Mouse (Mus musculus) liver, embryonic 14.5 days (tissue): ENCODE data around the gene Cacng4. TPM values are rescaled to one million over a fixed set of nuclear protein-coding genes. Genes with fewer than 3 reads are reported as not detected.

ENCODE experiments used
- ATAC-seq: fragments of 200-750 bp; cut with Nextera tagmentation; 2 replicates; pipeline ENCODE4 v1.8.0; 2017; ENCODE audit warnings: moderate number of reproducible peaks, mild to moderate bottlenecking, moderate library complexity; ENCODE audit not compliant: insufficient read depth
- DNase-seq, 3 experiments: peaks; one replicate each; pipeline ENCODE4 v3.0.0-alpha.2; 2012 to 2013; ENCODE audit warnings: low read depth in 3 of 3, low spot score in 3 of 3
- H3K27ac ChIP-seq: fragments of 300-500 bp; sonication (generic); 2 replicates; pipeline ENCODE4 v1.5.1; 2014; ENCODE audit warnings: moderate library complexity, mild to moderate bottlenecking, control low read depth, inconsistent platforms
- H3K27me3 ChIP-seq: fragments of 300-500 bp; sonication (generic); 2 replicates; pipeline ENCODE4 v1.6.1; 2014; ENCODE audit warnings: mild to moderate bottlenecking, low read length, moderate library complexity; ENCODE audit not compliant: control insufficient read depth, insufficient read depth
- H3K36me3 ChIP-seq: fragments of 300-500 bp; sonication (generic); replicated peaks from 2 replicates; pipeline ENCODE4 v1.6.1; 2014; ENCODE audit warnings: low read depth; ENCODE audit not compliant: control insufficient read depth, insufficient read depth
- H3K4me1 ChIP-seq, 2 experiments: fragments of 200-500 bp in 1 of 2; fragments of 300-500 bp in 1 of 2; sonication (generic) in 1 of 2; replicated peaks; 2 replicates each; pipeline ENCODE4 v1.6.1; 2012 to 2014; ENCODE audit warnings: antibody characterized with exemption in 1 of 2, inconsistent platforms in 1 of 2, low read length in 1 of 2; ENCODE audit not compliant: control insufficient read depth in 2 of 2, insufficient read depth in 2 of 2
- H3K4me2 ChIP-seq: fragments of 300-500 bp; sonication (generic); 2 replicates; pipeline ENCODE4 v1.6.1; 2014; ENCODE audit warnings: low read depth, mild to moderate bottlenecking, control low read depth, moderate library complexity
- H3K4me3 ChIP-seq, 2 experiments: fragments of 200-500 bp in 1 of 2; fragments of 300-500 bp in 1 of 2; sonication (generic) in 1 of 2; 2 replicates each; pipeline ENCODE4 v1.5.1; 2012 to 2014; ENCODE audit warnings: low read depth in 2 of 2, low read length in 2 of 2, mild to moderate bottlenecking in 2 of 2, control low read depth in 1 of 2, inconsistent platforms in 1 of 2, moderate library complexity in 1 of 2; ENCODE audit not compliant: insufficient read depth in 1 of 2
- H3K9ac ChIP-seq: fragments of 300-500 bp; sonication (generic); replicated peaks from 2 replicates; pipeline ENCODE4 v1.6.1; 2014; ENCODE audit warnings: mild to moderate bottlenecking, control low read depth, moderate library complexity
- H3K9me3 ChIP-seq: fragments of 300-500 bp; sonication (generic); 2 replicates; pipeline ENCODE4 v1.6.1; 2016; ENCODE audit warnings: low read length, mixed read lengths; ENCODE audit not compliant: control insufficient read depth
- CTCF ChIP-seq: IDR thresholded peaks from 2 replicates; pipeline ENCODE4 v1.5.1; 2016; ENCODE audit warnings: antibody characterized with exemption, low read depth, control low read depth
- EP300 ChIP-seq: IDR thresholded peaks from 2 replicates; pipeline ENCODE4 v1.6.1; 2016; ENCODE audit warnings: antibody characterized with exemption, low read depth
- WGBS: fragments of 180-500 bp; shearing (Covaris S2); extraction: QIAGEN DNeasy Blood & Tissue Kit; methylation state at CpG from one replicate; pipeline ENCODE4 v1.1.7; 2014; ENCODE audit not compliant: insufficient replicate concordance; 5-methylcytosine and 5-hydroxymethylcytosine counted together
- polyA plus RNA-seq, 2 experiments: library from polyadenylated mRNA; depleted of rRNA in 1 of 2; stranded (reverse) in 1 of 2; unstranded in 1 of 2; fragments of >200 nt; fragmentation: Nextera tagmentation in 1 of 2; extraction: Ambion mirVana in 1 of 2; gene quantifications; 2 replicates each; pipeline versions ENCODE4 v1.2.1 to v1.2.3; 2012 to 2014

Cacng4 gene
- polyA plus RNA-seq, 2 experiments, result 0.09 to 0.15 TPM

GRCm38 (mm10) chr11:107796346-107796745 lies 2.0 kb upstream of the Cacng4 start:
- Histone ChIP-seq H3K4me3 (no peak overlapping the region), H3K9ac (no peak overlapping the region), H3K27me3 (peaks cover 51% of the 10 kb centered on the region), H3K36me3 (no peaks in the 10 kb centered on the region), H3K4me1 (no peaks in the 10 kb centered on the region), H3K27ac (no peak overlapping the region), H3K4me2 (no peak overlapping the region), H3K9me3 (no peaks in the 10 kb centered on the region)
- no peak for TF ChIP-seq EP300
- no peak for TF ChIP-seq CTCF
- no peak for ATAC-seq
- no peak for DNase-seq
- 13% methylated on average over 7 of the region's 7 CpGs for WGBS

- no peaks in the 10 kb centered on the region for H3K4me1 ChIP-seq
- H3K4me3 ChIP-seq, result no peak overlapping the region
- no peak overlapping the region for H3K27ac ChIP-seq
- no peak overlapping the region for H3K4me2 ChIP-seq
- ATAC-seq, result no peak
- 5% methylated on average over 9 of the region's 9 CpGs for WGBS
- TF ChIP-seq EP300 (no peak), CTCF (no peak)
- H3K9ac ChIP-seq, result no peak overlapping the region
- no peaks in the 10 kb centered on the region for H3K9me3 ChIP-seq
- H3K36me3 ChIP-seq, result no peaks in the 10 kb centered on the region
- peaks cover 51% of the 10 kb centered on the region for H3K27me3 ChIP-seq
- DNase-seq, result no peak
These were observed 1.2 kb upstream of the Cacng4 start for GRCm38 (mm10) chr11:107795384-107796035.

- Histone ChIP-seq H3K36me3 (no peaks in the 10 kb centered on the region), H3K4me3 (peak overlapping the region in 1 of 2 experiments; percentile 27; a peak in 3 of 4 replicates), H3K9me3 (no peaks in the 10 kb centered on the region), H3K27me3 (peaks cover 51% of the 10 kb centered on the region), H3K9ac (no peak overlapping the region), H3K27ac (no peak overlapping the region), H3K4me1 (no peaks in the 10 kb centered on the region), H3K4me2 (peak overlapping the region; percentile 37)
- TF ChIP-seq EP300 (no peak), CTCF (no peak)
- under 1% methylated on average over 35 of the region's 41 CpGs for WGBS
- ATAC-seq, result no peak
- no peak for DNase-seq
These were observed 259 bp downstream of the Cacng4 start for GRCm38 (mm10) chr11:107794103-107794493.

- H3K36me3 ChIP-seq, result no peaks in the 10 kb centered on the region
- peaks cover 51% of the 10 kb centered on the region for H3K27me3 ChIP-seq
- ATAC-seq, result no peak
- no peak overlapping the region for H3K9ac ChIP-seq
- 2% methylated on average over 61 of the region's 64 CpGs for WGBS
- DNase-seq, result no peak
- H3K9me3 ChIP-seq, result no peaks in the 10 kb centered on the region
- H3K4me2 ChIP-seq, result peak overlapping the region; percentile 37
- TF ChIP-seq EP300 (no peak), CTCF (no peak)
- H3K4me3 ChIP-seq, result peak overlapping the region in 1 of 2 experiments; percentile 27; a peak in 2 of 4 replicates
- no peaks in the 10 kb centered on the region for H3K4me1 ChIP-seq
- no peak overlapping the region for H3K27ac ChIP-seq
These were observed 906 bp downstream of the Cacng4 start for GRCm38 (mm10) chr11:107793200-107794102.

GRCm38 (mm10) chr11:107792136-107792535 lies 2.2 kb downstream of the Cacng4 start:
- ATAC-seq, result no peak
- H3K27ac ChIP-seq, result no peak overlapping the region
- WGBS, result 29% methylated on average over 9 of the region's 9 CpGs

More at GRCm38 (mm10) chr11:107792136-107792535, 2.2 kb downstream of the Cacng4 start:
- Histone ChIP-seq H3K9me3 (no peaks in the 10 kb centered on the region), H3K9ac (no peak overlapping the region), H3K4me2 (no peak overlapping the region), H3K4me3 (no peak overlapping the region), H3K36me3 (no peaks in the 10 kb centered on the region), H3K4me1 (no peaks in the 10 kb centered on the region), H3K27me3 (peaks cover 43% of the 10 kb centered on the region)
- no peak for TF ChIP-seq CTCF
- no peak for TF ChIP-seq EP300
- no peak for DNase-seq
